Mouse (Mus musculus) stomach, postnatal 0 days (tissue): ENCODE data around the gene Mrpl34.

Source experiments
- CTCF ChIP-seq: IDR thresholded peaks from 2 replicates; pipeline ENCODE4 v1.5.1; 2016; ENCODE audit warnings: antibody characterized with exemption, low read depth, mild to moderate bottlenecking, moderate library complexity
- EP300 ChIP-seq: optimal IDR thresholded peaks from 2 replicates; pipeline ENCODE3; 2016; ENCODE audit warnings: antibody characterized with exemption

DNA sequence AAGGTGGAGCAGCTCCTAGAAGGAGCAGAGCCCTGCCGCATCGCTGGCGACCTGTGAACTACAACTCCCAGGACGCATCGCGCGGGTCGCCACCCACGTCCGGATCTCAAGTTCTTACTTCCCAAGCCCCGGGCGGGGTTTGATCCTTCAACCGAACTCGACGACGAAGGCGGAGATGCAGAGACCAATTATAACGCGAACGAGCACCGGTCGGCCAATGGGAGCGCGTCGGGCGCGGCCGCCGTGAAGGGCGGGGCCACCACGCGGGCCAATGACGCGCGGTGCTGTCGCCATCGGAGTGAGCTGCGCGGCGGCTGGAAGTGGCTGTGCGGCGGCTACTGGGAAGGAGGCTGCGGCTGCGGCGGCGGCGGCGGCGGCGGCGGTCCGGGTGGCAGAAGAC lies 4.2 kb downstream of the Mrpl34 start, which contains the start of gene Dda1:
- TF ChIP-seq CTCF (no peak), EP300 (no peak)
